Mouse (Mus musculus): ENCODE data around the gene B3galnt2. TPM values are rescaled to one million over a fixed set of nuclear protein-coding genes. Genes with fewer than 3 reads are reported as not detected.
"Not testable (repeated sequence)": the region's sequence is repeated elsewhere in the genome, so short reads cannot be mapped to it uniquely, and the experiment has no call there.

B3galnt2 gene
- polyA plus RNA-seq, 1 experiment from 2014 or later, result 52.0 TPM

GRCm38 (mm10) chr13:14014540-14014939 is 60.3 kb downstream of the B3galnt2 start:
- Histone ChIP-seq H3K4me3 (no peak overlapping the region), H3K9me3 (no peaks in the 10 kb centered on the region), H3K36me3 (replicated peaks) (peaks cover 90% of the 10 kb centered on the region), H3K4me1 (no peaks in the 10 kb centered on the region), H3K27me3 (replicated peaks; ENCODE audit: low read depth, poor library complexity, severe bottlenecking) (no peaks in the 10 kb centered on the region), H3K27ac (replicated peaks) (no peak overlapping the region)
- DNase-seq (ENCODE audit: low spot score), result no peak
- 92% methylated on average over 4 of the region's 4 CpGs for WGBS

GRCm38 (mm10) chr13:14015609-14016008 is 61.3 kb downstream of the B3galnt2 start:
- Histone ChIP-seq H3K9me3 (no peaks in the 10 kb centered on the region), H3K27me3 (replicated peaks; ENCODE audit: low read depth, poor library complexity, severe bottlenecking) (no peaks in the 10 kb centered on the region), H3K4me3 (no peak overlapping the region), H3K27ac (replicated peaks) (no peak overlapping the region), H3K36me3 (replicated peaks) (peaks cover 85% of the 10 kb centered on the region), H3K4me1 (no peaks in the 10 kb centered on the region)
- no peak for DNase-seq (ENCODE audit: low spot score)
- 92% methylated on average over 6 of the region's 6 CpGs for WGBS

DNA sequence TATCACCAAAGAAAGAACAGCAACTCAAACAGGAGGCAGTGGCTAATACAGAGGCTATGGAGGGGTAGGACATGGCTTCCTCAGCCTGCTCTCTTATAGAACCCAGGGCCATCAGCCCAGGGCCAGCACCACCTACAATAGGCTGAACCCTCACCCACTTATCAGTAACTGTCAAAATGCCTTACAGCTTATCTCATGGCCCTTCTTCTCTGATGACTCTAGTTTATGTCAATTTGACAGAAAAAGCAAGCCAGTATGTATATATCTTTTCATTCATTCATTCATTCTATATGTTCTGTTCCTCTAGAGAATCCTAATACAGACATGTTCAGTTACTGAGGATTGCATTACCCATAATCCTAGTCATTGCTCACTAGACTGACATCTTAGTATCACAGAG is 64.0 kb downstream of the B3galnt2 start:
- Histone ChIP-seq H3K4me3 (no peak overlapping the region), H3K4me1 (no peaks in the 10 kb centered on the region), H3K27me3 (replicated peaks; ENCODE audit: low read depth, poor library complexity, severe bottlenecking) (no peaks in the 10 kb centered on the region), H3K27ac (replicated peaks) (no peak overlapping the region), H3K36me3 (replicated peaks) (peaks cover 62% of the 10 kb centered on the region), H3K9me3 (no peaks in the 10 kb centered on the region)
- no peak for DNase-seq (ENCODE audit: low spot score)

GRCm38 (mm10) chr13:14018852-14019251 is 64.6 kb downstream of the B3galnt2 start:
- 97% methylated on average over 3 of the region's 3 CpGs for WGBS
- no peak for DNase-seq (ENCODE audit: low spot score)
- peaks cover 57% of the 10 kb centered on the region for H3K36me3 ChIP-seq (replicated peaks)
- no peaks in the 10 kb centered on the region for H3K27me3 ChIP-seq (replicated peaks; ENCODE audit: low read depth, poor library complexity, severe bottlenecking)
- no peak overlapping the region for H3K27ac ChIP-seq (replicated peaks)
- no peaks in the 10 kb centered on the region for H3K9me3 ChIP-seq
- H3K4me1 ChIP-seq, result no peaks in the 10 kb centered on the region
- no peak overlapping the region for H3K4me3 ChIP-seq

GRCm38 (mm10) chr13:14021417-14021816 is 67.1 kb downstream of the B3galnt2 start:
- 82% methylated on average over 12 of the region's 12 CpGs for WGBS
- H3K27ac ChIP-seq (replicated peaks); DNase-seq (ENCODE audit: low spot score); H3K4me1 ChIP-seq; H3K4me3 ChIP-seq; H3K27me3 ChIP-seq (replicated peaks; ENCODE audit: low read depth, poor library complexity, severe bottlenecking); H3K9me3 ChIP-seq: not testable (repeated sequence)
- peaks cover 44% of the 10 kb centered on the region for H3K36me3 ChIP-seq (replicated peaks)

- no peak for DNase-seq (ENCODE audit: low spot score)
- H3K36me3 ChIP-seq (replicated peaks), result peaks cover 37% of the 10 kb centered on the region
- no peaks in the 10 kb centered on the region for H3K27me3 ChIP-seq (replicated peaks; ENCODE audit: low read depth, poor library complexity, severe bottlenecking)
- H3K27ac ChIP-seq (replicated peaks), result no peak overlapping the region
- H3K4me1 ChIP-seq, result no peaks in the 10 kb centered on the region
- WGBS, result 95% methylated on average over 6 of the region's 6 CpGs
- no peak overlapping the region for H3K4me3 ChIP-seq
- H3K9me3 ChIP-seq, result no peaks in the 10 kb centered on the region
Observed at GRCm38 (mm10) chr13:14025554-14025953, 71.3 kb downstream of the B3galnt2 start.

- Histone ChIP-seq H3K27ac (replicated peaks) (no peak overlapping the region), H3K4me3 (no peak overlapping the region), H3K27me3 (replicated peaks; ENCODE audit: low read depth, poor library complexity, severe bottlenecking) (no peaks in the 10 kb centered on the region), H3K9me3 (no peaks in the 10 kb centered on the region), H3K4me1 (no peaks in the 10 kb centered on the region), H3K36me3 (replicated peaks) (peaks cover 37% of the 10 kb centered on the region)
- no peak for DNase-seq (ENCODE audit: low spot score)
- WGBS, result 95% methylated on average over 6 of the region's 6 CpGs
Observed at GRCm38 (mm10) chr13:14026154-14026820, 72.0 kb downstream of the B3galnt2 start.

- no peak overlapping the region for H3K4me3 ChIP-seq
- no peak overlapping the region for H3K27ac ChIP-seq (replicated peaks)
- H3K4me1 ChIP-seq, result peaks cover 4% of the 10 kb centered on the region
- peaks cover 17% of the 10 kb centered on the region for H3K36me3 ChIP-seq (replicated peaks)
- no peak for DNase-seq (ENCODE audit: low spot score)
- no peaks in the 10 kb centered on the region for H3K27me3 ChIP-seq (replicated peaks; ENCODE audit: low read depth, poor library complexity, severe bottlenecking)
- 94% methylated on average over 5 of the region's 5 CpGs for WGBS
- no peaks in the 10 kb centered on the region for H3K9me3 ChIP-seq
Observed at GRCm38 (mm10) chr13:14033309-14034072, 79.2 kb downstream of the B3galnt2 start.

DNA sequence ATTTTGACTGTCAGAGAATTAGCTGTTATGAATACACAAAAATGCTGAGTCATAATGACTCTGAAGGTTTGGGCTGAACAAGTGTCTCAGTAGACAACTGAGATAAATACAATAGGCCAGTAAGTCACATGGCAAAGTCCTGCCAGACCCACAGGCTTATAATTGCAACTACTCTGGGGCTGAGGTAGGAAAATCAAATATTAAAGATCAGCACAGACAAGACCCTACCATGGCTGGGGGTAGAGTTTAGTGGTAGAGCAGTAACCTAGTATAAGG is 79.7 kb downstream of the B3galnt2 start:
- Histone ChIP-seq H3K27me3 (replicated peaks; ENCODE audit: low read depth, poor library complexity, severe bottlenecking) (no peaks in the 10 kb centered on the region), H3K36me3 (replicated peaks) (peaks cover 11% of the 10 kb centered on the region), H3K27ac (replicated peaks) (no peak overlapping the region), H3K4me1 (peaks cover 9% of the 10 kb centered on the region), H3K4me3 (no peak overlapping the region), H3K9me3 (no peaks in the 10 kb centered on the region)
- no peak for DNase-seq (ENCODE audit: low spot score)

GRCm38 (mm10) chr13:14035352-14035751 is 81.1 kb downstream of the B3galnt2 start:
- 92% methylated on average over 3 of the region's 3 CpGs for WGBS
- DNase-seq (ENCODE audit: low spot score); H3K27ac ChIP-seq (replicated peaks); H3K36me3 ChIP-seq (replicated peaks); H3K9me3 ChIP-seq; H3K27me3 ChIP-seq (replicated peaks; ENCODE audit: low read depth, poor library complexity, severe bottlenecking); H3K4me3 ChIP-seq: not testable (repeated sequence)
- peaks cover 13% of the 10 kb centered on the region for H3K4me1 ChIP-seq

- no peak for DNase-seq (ENCODE audit: low spot score)
- H3K27me3 ChIP-seq (replicated peaks; ENCODE audit: low read depth, poor library complexity, severe bottlenecking), result no peaks in the 10 kb centered on the region
- no peaks in the 10 kb centered on the region for H3K9me3 ChIP-seq
- no peak overlapping the region for H3K27ac ChIP-seq (replicated peaks)
- H3K36me3 ChIP-seq (replicated peaks), result peaks cover 9% of the 10 kb centered on the region; the same call in 1 of the 2 replicates
- H3K4me1 ChIP-seq, result peaks cover 15% of the 10 kb centered on the region
- no peak overlapping the region for H3K4me3 ChIP-seq
- 93% methylated on average over 11 of the region's 11 CpGs for WGBS
Observed at GRCm38 (mm10) chr13:14035875-14036630, 81.8 kb downstream of the B3galnt2 start.

- peak overlapping the region; percentile 94 for H3K27ac ChIP-seq (replicated peaks)
- peaks cover 15% of the 10 kb centered on the region for H3K4me1 ChIP-seq
- no peaks in the 10 kb centered on the region for H3K9me3 ChIP-seq
- no peaks in the 10 kb centered on the region for H3K27me3 ChIP-seq (replicated peaks; ENCODE audit: low read depth, poor library complexity, severe bottlenecking)
- 1% methylated on average over 8 of the region's 8 CpGs for WGBS
- peak overlapping the region; percentile 64 for H3K4me3 ChIP-seq
- no peak for DNase-seq (ENCODE audit: low spot score)
- peaks cover 9% of the 10 kb centered on the region; the same call in 1 of the 2 replicates for H3K36me3 ChIP-seq (replicated peaks)
Observed at GRCm38 (mm10) chr13:14038911-14039291, 84.6 kb downstream of the B3galnt2 start.

All from embryonic facial prominence, embryonic 10.5 days (tissue).